Mouse (Mus musculus): ENCODE measurements around the gene Picalm. TPM values are rescaled to one million over a fixed set of nuclear protein-coding genes. Genes with fewer than 3 reads are reported as not detected.

Picalm gene
- polyA plus RNA-seq (2015; fragmentation: Nextera tagmentation; extraction: Ambion mirVana) = 44.8 and 45.1 TPM in 2 replicates

DNA sequence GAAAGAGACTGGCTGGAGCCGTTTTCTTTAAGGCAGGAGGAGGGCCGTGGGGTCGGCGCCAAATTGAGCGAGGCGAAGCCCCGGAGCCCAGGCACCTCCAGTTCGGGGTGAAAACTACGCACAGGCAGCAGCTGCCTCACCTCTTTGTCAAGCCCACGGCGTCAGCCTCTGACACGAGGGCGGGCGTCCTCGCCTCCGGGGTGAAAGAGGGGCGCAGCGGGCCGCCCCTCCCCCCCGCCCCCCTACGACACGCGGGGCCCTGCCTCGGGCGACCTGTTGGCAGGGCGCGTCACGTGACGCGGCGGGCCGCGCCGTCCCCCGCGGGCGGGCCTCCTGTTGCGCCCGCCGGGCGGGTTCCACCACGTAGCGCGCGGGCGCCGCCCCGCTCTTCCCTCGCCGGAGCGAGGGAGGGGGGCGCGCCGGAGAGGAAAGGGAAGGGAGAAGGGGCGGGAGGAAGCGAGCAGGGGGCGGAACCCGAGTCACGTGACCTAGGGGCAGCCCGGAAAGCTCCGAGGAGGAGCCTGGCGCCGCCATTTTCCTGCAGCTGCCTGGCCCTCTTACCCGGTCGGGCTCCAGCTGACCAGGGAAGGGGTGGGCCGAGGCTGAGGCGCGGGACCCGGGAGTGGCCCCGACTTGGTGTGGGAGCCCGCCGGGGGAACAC, at the start of gene Picalm:
TSS of gene Picalm (plus strand) at position 482 of the 661 bp plus-strand sequence.
- Histone ChIP-seq H3K4me2 (peak within 1 kb of the TSS; percentile 92), H3K27ac (replicated peaks) (peak within 1 kb of the TSS; percentile 98), H3K4me3 (replicated peaks) (peak within 1 kb of the TSS; percentile 98), H3K27me3 (no peaks in the 10 kb centered on the region), H3K36me3 (replicated peaks) (no peaks in the 10 kb centered on the region), H3K4me1 (replicated peaks) (peaks cover 41% of the 10 kb centered on the region), H3K9ac (peak within 1 kb of the TSS; percentile 100), H3K9me3 (replicated peaks) (no peaks in the 10 kb centered on the region)
- WGBS (ENCODE audit: insufficient replicate concordance) = under 1% methylated on average over 68 of the region's 72 CpGs
- peak; percentile 88 for ATAC-seq (ENCODE audit: insufficient read depth)

DNA sequence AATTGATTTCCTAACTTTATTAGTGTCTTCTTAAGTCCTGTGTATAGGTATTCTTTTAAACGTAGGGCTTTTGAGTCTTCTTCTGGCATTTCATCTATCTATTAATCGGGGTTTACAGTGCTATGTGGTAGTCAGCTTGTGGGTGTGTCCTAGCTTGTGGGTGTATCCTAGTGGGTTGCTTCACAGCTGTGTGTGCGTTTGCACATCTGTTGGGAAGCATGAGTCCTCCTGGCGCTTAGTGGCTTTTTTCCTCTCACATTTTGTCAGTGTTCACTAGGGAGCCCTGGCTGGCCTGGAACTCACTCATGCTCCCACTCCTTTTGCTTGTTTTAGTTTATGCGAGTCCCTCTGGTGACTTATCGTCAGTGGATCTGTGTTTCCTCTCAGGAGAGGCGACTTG, 46.2 kb upstream of the Picalm start:
- peak overlapping the region; percentile 16; the same call in 1 of the 2 replicates for H3K4me3 ChIP-seq (replicated peaks)
- peak overlapping the region; percentile 95 for H3K27ac ChIP-seq (replicated peaks)
- peak overlapping the region; percentile 57 for H3K4me2 ChIP-seq
- H3K9me3 ChIP-seq (replicated peaks) = no peaks in the 10 kb centered on the region
- WGBS (ENCODE audit: insufficient replicate concordance) = 34% methylated on average over 7 of the region's 7 CpGs
- peak; percentile 61 for ATAC-seq (ENCODE audit: insufficient read depth)
- peaks cover 60% of the 10 kb centered on the region for H3K4me1 ChIP-seq (replicated peaks)
- H3K36me3 ChIP-seq (replicated peaks) = no peaks in the 10 kb centered on the region
- H3K27me3 ChIP-seq = no peaks in the 10 kb centered on the region
- H3K9ac ChIP-seq = peak overlapping the region; percentile 33

DNA sequence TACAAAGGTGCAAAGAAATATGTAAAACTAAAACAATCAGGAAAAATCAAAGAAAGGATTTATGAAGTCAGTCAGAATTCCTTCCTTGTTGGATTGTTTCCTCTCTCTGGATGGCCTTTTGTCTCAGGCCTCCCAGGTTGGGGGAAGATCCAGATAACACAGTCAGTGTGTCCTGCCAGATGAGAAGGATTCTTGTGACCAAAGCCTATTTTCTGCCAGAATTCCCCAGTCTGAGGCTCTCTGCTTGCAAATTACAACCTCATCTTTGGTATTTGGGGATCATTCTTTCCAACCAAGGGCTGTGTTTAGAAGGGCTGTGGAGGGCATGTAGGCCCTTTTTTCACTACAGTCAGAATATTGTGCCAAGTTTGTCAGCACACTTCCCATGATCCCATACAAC, 45.5 kb upstream of the Picalm start:
- Histone ChIP-seq H3K4me1 (replicated peaks) (peaks cover 53% of the 10 kb centered on the region), H3K27ac (replicated peaks) (peak overlapping the region; percentile 95)

DNA sequence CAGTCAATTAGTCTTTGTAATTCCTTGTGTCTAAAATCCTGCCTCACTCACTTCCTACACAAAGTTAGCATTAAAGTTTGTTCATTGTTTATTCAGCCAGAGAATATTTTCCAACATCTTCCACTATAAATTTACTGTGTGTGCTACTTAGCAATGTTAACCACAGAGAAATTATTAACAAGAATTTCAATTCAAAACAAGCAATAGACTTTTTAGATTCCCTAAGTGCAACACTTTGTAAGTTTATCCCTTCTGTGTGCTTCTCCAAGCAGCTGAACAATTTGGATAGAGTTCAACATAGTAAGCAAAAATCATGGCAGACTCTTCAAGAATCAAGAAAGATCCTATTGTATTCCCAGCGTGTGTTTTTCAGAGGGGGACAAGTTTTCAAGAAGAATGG, 44.3 kb upstream of the Picalm start:
- H3K9me3 ChIP-seq (replicated peaks) = no peaks in the 10 kb centered on the region
- peak overlapping the region; percentile 16; the same call in 1 of the 2 replicates for H3K27ac ChIP-seq (replicated peaks)
- ATAC-seq (ENCODE audit: insufficient read depth) = no peak
- no peak overlapping the region for H3K4me2 ChIP-seq
- H3K9ac ChIP-seq = no peak overlapping the region
- H3K4me3 ChIP-seq (replicated peaks) = no peak overlapping the region
- no peaks in the 10 kb centered on the region for H3K36me3 ChIP-seq (replicated peaks)
- WGBS (ENCODE audit: insufficient replicate concordance) = 47% methylated on average over 1 of the region's 1 CpGs
- peaks cover 43% of the 10 kb centered on the region for H3K4me1 ChIP-seq (replicated peaks)
- no peaks in the 10 kb centered on the region for H3K27me3 ChIP-seq

More for the DNA sequence above, 45.5 kb upstream of the Picalm start:
- H3K36me3 ChIP-seq (replicated peaks) = no peaks in the 10 kb centered on the region
- H3K9ac ChIP-seq = no peak overlapping the region
- H3K4me3 ChIP-seq (replicated peaks) = no peak overlapping the region
- H3K9me3 ChIP-seq (replicated peaks) = no peaks in the 10 kb centered on the region
- H3K27me3 ChIP-seq = no peaks in the 10 kb centered on the region
- no peak for ATAC-seq (ENCODE audit: insufficient read depth)
- no peak overlapping the region for H3K4me2 ChIP-seq

DNA sequence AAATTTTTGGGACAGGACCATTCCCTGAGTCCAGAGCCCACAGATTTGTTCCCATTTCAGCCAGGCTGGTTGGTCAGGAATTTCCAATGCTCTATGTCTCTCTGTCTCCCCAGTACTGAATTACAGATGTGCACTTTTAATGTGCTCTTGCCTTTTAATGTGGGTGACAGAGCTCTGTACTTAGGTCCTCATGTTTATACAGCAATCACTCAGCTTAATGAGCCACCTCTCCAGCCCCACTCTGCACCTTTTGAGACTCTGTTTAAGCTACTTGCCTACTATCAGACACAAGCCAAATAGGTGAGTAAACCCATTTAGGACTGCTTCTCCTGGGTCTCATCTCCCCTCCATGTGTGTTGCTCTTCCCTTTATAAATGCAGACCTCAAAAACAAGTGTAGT, 43.2 kb upstream of the Picalm start:
- Histone ChIP-seq H3K4me3 (replicated peaks) (no peak overlapping the region), H3K27ac (replicated peaks) (peak overlapping the region; percentile 41; the same call in 1 of the 2 replicates), H3K27me3 (no peaks in the 10 kb centered on the region), H3K9ac (no peak overlapping the region), H3K36me3 (replicated peaks) (no peaks in the 10 kb centered on the region), H3K9me3 (replicated peaks) (no peaks in the 10 kb centered on the region), H3K4me2 (no peak overlapping the region), H3K4me1 (replicated peaks) (peaks cover 35% of the 10 kb centered on the region)
- ATAC-seq (ENCODE audit: insufficient read depth) = no peak

DNA sequence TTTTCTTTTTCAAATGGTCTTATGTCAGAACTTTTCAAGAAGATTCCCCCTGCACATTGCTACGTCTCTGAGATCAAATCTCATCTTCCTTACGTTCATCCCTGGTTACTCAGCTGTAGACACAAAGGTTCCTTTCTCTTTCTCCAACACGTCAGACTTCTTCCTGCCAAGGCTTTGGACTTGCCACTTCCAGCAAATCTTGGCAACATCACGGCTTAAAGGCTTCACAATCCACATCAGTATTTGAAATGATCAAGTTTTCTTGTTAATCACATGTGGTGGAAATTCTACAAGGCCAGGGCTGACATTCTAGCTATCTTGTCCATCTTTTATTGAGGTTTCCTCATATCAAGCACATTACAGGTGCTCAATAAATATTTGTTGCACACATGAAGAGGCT, 39.0 kb upstream of the Picalm start:
- peaks cover 14% of the 10 kb centered on the region for H3K4me1 ChIP-seq (replicated peaks)
- H3K36me3 ChIP-seq (replicated peaks) = no peaks in the 10 kb centered on the region
- H3K9ac ChIP-seq = no peak overlapping the region
- no peak for ATAC-seq (ENCODE audit: insufficient read depth)
- no peak overlapping the region for H3K27ac ChIP-seq (replicated peaks)
- H3K4me3 ChIP-seq (replicated peaks) = no peak overlapping the region
- no peaks in the 10 kb centered on the region for H3K9me3 ChIP-seq (replicated peaks)
- 67% methylated on average over 4 of the region's 4 CpGs for WGBS (ENCODE audit: insufficient replicate concordance)
- H3K27me3 ChIP-seq = peaks cover 4% of the 10 kb centered on the region; the same call in 1 of the 2 replicates
- H3K4me2 ChIP-seq = no peak overlapping the region

DNA sequence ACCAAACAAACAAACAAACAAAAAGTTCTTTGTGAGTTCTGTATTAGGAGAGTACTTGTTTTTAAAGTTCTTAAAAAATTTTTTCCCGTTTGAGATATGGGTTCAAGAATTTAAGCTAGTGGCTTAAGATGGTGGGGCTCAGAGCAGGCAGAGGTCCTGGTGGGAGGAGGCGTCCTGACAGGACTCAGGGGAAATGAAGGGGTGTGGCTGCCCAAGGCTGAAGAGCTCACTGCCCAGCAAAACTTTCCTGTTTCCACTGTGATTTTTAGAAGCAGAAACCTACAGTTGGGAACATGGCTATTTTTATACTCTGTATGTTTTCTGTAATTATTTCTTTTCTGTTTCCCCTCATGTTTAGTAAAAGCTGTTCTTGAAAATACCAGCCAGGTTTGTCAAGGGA, 38.3 kb upstream of the Picalm start:
- 30% methylated on average over 2 of the region's 2 CpGs for WGBS (ENCODE audit: insufficient replicate concordance)
- Histone ChIP-seq H3K9ac (no peak overlapping the region), H3K36me3 (replicated peaks) (no peaks in the 10 kb centered on the region), H3K27me3 (peaks cover 5% of the 10 kb centered on the region; the same call in 1 of the 2 replicates), H3K4me1 (replicated peaks) (peaks cover 14% of the 10 kb centered on the region), H3K4me3 (replicated peaks) (no peak overlapping the region), H3K4me2 (no peak overlapping the region), H3K27ac (replicated peaks) (no peak overlapping the region), H3K9me3 (replicated peaks) (no peaks in the 10 kb centered on the region)
- no peak; the same call in 1 of the 2 replicates for ATAC-seq (ENCODE audit: insufficient read depth)

DNA sequence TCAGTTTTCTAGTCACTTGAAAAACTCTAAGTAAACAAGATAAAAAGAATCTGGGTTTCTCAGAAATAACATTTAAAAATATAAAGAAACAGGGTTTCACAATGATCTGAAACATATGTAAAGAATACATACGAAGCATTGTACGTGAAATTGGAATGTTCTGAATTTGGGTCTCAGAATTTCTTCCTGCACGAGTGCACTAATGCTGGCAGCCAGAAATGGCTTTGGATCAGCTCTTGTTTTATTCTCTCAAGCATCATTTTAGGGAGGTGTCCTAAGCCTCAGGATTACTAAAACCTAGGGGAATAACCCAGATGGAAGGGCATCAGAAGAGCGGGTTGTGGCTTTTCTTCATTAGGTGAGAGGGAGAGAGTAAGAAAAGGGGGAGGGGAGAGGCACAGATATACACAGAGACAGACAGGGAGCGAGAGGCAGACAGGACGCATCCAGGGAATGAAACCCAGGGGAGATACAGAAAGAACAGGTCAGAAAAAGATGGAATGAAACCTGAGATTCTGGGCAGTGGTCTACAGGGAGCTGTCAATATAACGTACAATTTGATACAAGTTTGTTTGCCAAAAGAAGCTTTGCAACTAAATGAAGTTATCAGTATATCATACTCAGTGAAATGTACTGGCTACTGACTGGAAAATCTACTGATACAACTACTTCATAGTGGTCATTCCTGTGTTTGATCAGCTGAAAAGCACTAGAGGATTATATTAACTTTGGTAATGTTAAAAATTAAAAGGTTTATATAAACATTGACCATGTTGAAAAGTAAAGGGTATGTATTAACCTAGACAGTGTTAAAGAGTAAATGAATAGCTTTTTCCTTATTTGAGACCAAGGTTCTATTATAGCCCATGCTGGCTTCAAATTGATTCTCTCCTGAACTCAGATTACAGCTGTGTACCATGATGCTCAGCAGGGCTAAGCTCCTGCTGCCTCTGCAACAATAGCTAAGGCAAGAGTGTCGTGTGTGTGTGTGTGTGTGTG, 37.3 kb upstream of the Picalm start:
- Histone ChIP-seq H3K27me3 (peaks cover 5% of the 10 kb centered on the region; the same call in 1 of the 2 replicates), H3K9ac (no peak overlapping the region), H3K4me2 (no peak overlapping the region), H3K27ac (replicated peaks) (no peak overlapping the region), H3K36me3 (replicated peaks) (no peaks in the 10 kb centered on the region), H3K4me3 (replicated peaks) (no peak overlapping the region), H3K4me1 (replicated peaks) (peaks cover 14% of the 10 kb centered on the region), H3K9me3 (replicated peaks) (no peaks in the 10 kb centered on the region)
- no peak for ATAC-seq (ENCODE audit: insufficient read depth)
- WGBS (ENCODE audit: insufficient replicate concordance) = 78% methylated on average over 8 of the region's 8 CpGs

DNA sequence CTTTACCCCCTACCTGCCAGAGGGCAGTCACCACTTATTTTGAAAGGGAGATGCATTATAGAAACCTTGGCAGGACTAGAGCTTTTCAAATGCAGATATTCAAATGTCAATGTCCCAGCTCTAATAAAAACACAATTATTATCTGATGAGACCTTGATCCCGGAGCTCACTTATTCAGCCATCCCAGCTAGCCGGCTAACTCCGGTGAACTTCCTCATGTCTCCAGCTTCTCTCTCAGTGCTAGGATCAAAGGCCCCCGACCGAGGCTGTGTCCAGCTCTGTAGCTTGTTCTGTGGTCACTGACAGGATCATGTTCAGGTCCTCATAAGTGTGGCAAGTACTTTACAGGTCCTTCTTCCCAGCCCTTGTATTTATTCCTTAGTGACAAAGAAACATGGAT, 34.9 kb upstream of the Picalm start:
- Histone ChIP-seq H3K9ac (no peak overlapping the region), H3K4me3 (replicated peaks) (no peak overlapping the region), H3K4me1 (replicated peaks) (peaks cover 36% of the 10 kb centered on the region), H3K27ac (replicated peaks) (no peak overlapping the region), H3K9me3 (replicated peaks) (no peaks in the 10 kb centered on the region), H3K4me2 (no peak overlapping the region), H3K27me3 (peaks cover 5% of the 10 kb centered on the region; the same call in 1 of the 2 replicates), H3K36me3 (replicated peaks) (no peaks in the 10 kb centered on the region)
- 88% methylated on average over 5 of the region's 5 CpGs for WGBS (ENCODE audit: insufficient replicate concordance)
- no peak for ATAC-seq (ENCODE audit: insufficient read depth)

DNA sequence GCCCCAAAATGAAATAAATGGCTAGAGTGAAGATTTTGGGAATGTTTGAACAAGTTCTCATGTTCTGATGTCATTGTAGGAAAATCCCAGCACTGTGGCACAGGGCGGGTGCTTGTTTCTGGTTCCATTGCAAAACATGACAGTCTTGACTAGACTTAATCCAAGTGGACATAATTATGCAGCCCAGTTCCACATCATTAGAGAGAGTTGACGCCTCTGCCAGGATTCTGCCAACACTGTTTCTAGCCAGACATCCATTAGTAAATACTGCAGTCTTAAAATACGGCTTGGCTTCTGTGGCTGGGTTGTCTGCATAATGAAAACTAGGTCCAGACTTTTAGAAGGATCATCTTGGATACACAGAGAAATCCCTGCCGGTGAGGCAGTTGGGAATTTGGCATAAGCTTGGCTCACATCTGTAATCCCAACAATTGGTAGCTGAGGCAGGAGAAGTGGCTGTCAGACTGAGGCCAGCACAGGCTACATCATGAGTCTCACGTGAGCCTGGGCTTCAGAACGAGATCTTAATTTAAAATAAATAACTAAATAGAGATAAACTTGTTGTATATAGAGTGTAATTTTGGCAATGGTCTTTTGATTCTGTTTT, 34.1 kb upstream of the Picalm start:
- Histone ChIP-seq H3K27ac (replicated peaks) (no peak overlapping the region), H3K4me3 (replicated peaks) (no peak overlapping the region), H3K4me1 (replicated peaks) (peaks cover 38% of the 10 kb centered on the region), H3K9ac (no peak overlapping the region), H3K4me2 (no peak overlapping the region), H3K9me3 (replicated peaks) (no peaks in the 10 kb centered on the region), H3K36me3 (replicated peaks) (no peaks in the 10 kb centered on the region), H3K27me3 (peaks cover 5% of the 10 kb centered on the region; the same call in 1 of the 2 replicates)
- ATAC-seq (ENCODE audit: insufficient read depth) = no peak
- WGBS (ENCODE audit: insufficient replicate concordance) = 73% methylated on average over 6 of the region's 6 CpGs

DNA sequence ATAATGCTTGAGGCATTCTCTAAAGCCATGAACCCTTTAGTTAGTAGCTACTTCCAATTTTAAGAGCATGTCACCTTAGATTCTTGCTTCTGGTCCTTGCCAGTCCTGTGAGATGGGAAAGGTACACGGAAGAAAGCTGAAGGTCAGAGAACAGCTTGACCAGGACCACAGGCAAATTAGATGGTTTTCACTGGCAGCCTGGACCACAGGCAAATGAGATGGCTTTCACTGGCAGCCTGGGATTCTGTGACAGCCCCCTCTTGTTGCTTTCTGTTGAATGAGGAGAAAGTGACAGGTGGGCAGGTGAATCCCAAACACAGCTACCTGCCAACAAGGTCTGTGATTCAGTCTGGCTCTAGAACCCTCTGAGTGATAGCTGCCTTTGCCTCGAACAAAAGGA, 33.4 kb upstream of the Picalm start:
- no peak for ATAC-seq (ENCODE audit: insufficient read depth)
- WGBS (ENCODE audit: insufficient replicate concordance) = 50% methylated on average over 2 of the region's 2 CpGs
- no peak overlapping the region for H3K4me2 ChIP-seq

More for the DNA sequence above, 33.4 kb upstream of the Picalm start:
- no peaks in the 10 kb centered on the region for H3K9me3 ChIP-seq (replicated peaks)
- H3K27me3 ChIP-seq = peaks cover 5% of the 10 kb centered on the region; the same call in 1 of the 2 replicates
- no peaks in the 10 kb centered on the region for H3K36me3 ChIP-seq (replicated peaks)
- no peak overlapping the region for H3K4me3 ChIP-seq (replicated peaks)
- peaks cover 41% of the 10 kb centered on the region for H3K4me1 ChIP-seq (replicated peaks)
- no peak overlapping the region; the same call in 1 of the 2 replicates for H3K27ac ChIP-seq (replicated peaks)
- H3K9ac ChIP-seq = no peak overlapping the region
